Mouse (Mus musculus) kidney, adult 8-10 months (tissue): Measurements from ENCODE around the gene Aven.

Experiments used
- DNase-seq, 2 experiments: peaks; one replicate each; pipeline ENCODE4 v3.0.0; 2022

Aven gene

DNA sequence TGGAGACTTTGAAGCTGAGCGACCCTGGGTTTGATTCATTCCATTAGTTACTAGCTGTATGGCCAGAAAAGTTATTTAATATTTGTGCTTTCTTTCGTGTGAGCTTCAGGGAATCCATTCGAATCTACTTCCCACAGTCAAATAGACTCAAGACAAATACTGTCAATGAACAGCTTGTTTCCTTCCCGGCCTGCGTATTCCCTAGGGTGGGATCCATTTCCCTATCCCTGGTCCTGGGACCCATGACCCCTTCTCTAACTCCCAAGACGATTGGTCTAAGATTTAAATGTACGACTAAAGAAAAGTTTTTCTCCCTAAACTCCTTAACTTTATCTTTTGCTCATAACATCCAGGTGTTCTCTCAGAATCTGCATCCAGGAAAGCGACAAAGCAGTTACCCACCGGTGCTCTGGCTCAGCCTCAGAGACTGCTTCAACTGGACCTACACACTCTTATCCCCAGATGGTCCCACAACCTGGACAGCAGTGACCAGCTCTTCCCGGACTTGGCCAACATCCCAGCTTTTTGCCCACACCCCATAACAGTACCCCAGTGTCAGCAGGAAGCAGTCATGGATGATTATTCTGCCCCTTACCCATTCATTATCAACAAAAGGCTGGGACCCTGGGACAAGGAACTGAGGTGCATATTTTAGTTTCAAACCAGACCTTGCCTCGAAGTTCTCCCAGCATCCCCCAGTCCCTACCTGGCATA, 2.1 kb upstream of the Aven start:
- no peak for DNase-seq

DNA sequence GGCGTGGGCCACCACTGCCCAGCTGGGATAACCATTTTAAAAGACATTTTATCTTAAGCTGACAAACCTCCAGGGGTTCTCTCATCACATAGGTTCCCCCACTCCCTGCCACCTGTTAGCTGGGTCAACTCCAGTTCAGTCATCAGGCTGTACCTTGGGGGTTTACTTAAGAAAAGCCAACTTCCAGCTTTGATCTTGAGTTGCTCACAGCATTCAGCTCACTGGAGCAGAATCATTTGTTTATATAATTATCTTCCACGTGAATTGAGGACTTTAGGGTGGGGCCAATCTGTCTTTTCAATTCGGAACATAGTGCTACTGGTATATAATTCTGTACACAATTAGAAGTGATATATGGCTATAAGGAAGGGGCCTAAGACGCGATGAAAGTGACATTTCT, 1.1 kb upstream of the Aven start:
- no peak for DNase-seq

DNA sequence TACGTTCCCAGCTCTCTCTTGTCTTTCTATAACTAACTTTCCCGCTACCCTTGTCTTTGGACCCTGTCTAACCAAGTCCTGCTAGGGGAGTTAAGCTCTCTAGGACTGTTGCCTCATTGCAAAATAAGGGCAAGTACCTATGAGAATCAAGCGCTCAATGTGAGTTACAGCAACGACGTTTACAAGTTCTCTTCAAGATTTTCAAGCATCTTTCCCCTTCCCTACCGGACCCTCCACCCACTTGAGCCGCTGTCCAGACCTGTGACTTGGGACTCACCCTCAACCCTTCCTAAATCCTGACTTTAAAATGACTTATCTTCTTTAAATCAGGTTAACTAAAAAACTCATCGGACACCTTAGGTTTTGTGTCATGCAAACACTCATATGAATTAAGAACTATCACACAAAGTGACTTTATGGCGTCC, 321 bp upstream of the Aven start:
- peak in 1 of 2 experiments; percentile 23 for DNase-seq

DNA sequence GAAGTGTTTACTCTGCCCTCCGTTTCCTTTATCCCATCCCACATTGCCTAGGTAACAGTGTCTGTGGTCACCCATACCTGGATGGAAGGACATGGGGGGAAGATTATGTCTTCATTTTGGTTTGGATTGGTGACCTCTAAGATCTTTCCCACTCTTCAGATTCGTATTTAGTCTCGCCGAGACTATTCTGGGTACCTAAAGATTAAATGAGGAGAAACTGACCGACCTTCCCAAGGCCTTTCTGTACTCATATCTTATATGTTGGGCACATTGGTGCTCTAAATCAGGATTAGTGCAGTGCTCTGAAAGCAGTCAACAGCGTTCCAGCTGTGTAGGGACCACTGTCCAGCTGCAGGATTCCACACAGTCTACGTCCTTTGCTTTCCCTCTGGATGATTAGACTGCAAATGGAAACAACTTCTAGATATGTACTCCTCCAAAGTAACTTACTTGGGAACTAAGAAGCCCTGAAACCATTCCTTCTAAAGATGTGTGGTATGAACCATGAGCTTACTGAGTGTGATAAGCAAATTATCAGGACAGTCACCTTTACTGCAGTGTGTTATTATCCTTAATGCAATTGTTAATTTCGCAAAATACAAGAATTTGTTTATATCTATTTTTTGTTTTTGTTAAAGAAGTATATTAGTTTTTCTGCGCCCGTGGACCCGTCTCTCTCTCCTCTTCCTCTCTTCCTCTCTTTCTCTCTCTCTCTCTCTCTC, 936 bp downstream of the Aven start:
- DNase-seq = no peak

DNA sequence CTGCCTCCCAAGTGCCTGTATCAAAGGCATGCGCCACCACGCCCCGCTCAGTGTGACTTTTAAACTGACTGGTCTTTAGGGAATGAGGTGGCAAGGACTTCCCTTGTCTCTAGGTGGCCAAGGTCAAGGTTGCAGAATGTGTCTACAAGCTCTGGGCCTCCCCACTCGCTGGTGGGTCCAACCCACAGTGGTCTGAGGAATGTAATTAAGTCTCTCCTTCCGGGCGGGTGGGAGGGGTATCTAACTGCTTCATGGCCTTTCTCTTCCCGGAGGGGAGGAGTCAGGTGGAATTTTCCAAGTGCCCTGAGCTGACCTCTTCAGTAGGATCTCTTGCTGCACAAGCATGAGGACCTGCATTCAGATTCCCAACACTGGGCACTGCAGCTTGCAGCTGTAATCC, 5.1 kb downstream of the Aven start:
- DNase-seq = peak in 1 of 2 experiments; percentile 29

DNA sequence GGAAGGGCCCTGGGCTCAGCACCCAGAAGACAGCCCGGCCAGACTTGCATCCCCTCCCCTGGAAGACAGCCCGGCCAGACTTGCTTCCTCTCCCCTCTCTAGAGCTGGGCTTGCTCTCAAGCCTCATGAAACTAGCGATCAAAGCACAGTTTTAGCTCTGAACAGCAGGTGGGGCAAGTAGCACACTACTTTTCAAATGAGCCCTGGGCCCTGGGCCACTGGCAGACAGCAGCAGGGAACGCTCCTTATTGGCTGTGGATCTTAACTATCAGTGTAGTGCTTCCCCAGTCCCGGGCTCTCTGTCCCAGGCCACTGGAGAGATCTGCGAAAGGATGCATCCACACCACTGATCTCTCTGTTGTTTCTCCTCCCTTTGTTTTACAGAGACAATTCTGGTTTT, 8.4 kb downstream of the Aven start:
- DNase-seq = peak; percentile 51 to 78

DNA sequence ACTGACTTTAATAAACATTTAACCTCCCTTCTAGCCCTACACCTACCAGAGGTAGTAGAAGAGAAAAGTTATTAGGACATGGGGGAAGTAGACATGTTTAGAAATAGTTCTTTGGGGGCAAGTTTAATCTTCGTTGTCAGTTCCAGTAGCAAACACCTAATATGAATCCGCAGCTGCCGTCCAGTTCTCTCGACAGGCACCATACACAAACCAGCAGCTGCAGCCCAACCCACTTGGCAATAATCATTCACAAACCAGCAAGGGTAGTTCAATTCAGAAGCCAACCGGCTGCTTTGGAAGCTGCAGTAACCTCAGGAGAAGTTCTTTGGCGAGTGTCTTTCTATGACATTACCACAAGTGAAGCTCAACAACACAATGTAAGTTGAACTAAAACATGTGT, 11.2 kb downstream of the Aven start:
- no peak for DNase-seq

DNA sequence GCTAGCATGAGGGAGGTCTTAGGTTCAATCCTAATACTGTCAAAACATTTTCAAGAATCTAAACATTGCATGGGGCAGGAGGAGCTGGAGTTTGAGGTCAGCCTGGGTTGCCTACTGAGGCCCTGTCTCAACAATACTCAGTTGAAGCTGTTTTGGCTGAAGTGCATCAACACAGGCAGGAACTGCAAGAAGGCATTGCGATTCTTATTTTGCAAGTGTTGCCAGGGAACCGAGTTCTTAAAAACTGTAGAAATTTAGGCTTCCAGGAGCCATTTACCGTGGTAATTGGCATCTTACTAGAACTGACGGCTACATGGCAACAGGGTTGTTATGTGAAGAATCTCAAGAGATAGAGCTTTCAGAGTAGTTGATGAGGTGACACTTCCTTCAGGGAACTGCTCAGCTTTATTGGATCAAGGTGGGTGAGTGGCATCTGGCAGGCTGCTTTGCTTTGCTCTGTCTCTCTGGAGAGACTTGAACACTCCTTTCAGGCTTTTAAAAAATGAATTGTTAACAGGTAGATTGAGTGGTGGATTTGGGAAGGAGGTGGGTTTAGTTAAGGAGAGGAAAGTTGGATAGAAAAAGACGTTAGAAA, 14.2 kb downstream of the Aven start:
- DNase-seq = no peak

DNA sequence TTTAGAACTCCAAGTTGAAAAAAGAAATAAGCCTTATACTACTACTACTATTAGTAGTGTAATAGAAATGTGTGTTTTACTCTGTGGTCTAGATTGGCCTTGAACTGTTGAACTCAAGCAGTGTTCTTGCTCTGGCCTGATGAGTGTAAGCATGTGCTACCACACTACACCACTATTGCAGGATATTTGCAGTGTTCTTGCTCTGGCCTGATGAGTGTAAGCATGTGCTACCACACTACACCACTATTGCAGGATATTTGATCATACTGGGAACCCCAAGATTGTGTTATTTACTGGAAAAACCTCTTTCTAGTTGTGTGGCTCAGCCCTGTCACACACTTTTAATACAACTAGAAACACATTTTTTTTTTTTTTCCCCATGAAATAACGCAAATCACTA, 14.7 kb downstream of the Aven start:
- no peak for DNase-seq

DNA sequence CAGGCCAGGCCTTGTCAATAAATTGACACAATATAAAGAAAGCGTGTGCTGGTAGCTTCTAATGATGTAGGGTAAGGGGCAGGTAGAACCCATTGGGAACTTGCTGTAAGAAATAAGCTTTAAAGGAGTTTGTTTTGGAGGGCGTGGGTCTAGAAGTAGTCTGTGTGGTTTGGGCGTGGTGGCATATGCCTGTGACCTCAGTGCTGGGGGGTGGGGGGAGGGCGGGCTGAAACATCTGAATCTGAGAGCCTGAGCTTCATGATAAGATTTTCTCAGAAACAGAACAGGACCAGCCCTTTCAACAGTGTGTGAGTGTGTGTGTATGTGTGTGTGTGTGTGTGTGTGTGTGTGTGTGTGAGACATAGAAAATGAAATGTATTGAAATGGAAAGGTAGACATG, 17.4 kb downstream of the Aven start:
- no peak for DNase-seq

DNA sequence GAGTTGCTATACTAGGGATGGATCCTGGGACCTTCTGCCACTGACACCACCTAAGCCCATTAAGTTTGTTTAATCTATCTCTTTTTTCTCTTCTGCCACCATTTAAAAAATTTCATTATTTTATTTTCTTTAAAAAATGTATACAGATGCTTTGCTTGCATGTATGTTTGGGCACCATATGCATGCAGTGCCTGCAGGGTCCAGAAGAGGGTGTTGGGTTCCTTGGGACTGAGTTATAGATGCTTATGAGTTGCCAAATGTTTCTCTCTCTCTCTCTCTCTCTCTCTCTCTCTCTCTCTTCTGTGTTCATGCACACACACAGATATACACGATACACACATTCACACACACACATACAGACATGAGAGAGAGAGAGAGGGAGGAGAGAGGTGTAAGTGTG, 20.3 kb downstream of the Aven start:
- no peak for DNase-seq

DNA sequence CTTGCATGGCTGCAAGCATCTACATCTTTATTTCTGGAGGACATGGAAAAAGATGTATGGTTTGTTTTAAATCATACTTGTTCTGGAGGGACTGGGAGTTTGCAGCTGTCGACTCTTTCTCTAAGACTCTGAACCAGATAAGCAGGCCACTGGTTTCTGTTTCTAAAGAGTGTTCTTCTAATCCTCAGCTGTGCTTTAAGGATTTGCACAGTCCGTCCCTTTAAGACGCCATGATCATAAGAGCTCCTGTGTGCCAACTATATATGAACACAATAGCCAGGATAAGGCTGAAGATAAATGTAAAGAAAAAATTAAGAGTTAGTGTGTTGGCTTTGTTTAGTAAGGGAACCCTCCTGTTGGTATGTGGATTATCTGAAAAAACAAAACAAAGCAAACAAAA, 24.0 kb downstream of the Aven start:
- no peak for DNase-seq

DNA sequence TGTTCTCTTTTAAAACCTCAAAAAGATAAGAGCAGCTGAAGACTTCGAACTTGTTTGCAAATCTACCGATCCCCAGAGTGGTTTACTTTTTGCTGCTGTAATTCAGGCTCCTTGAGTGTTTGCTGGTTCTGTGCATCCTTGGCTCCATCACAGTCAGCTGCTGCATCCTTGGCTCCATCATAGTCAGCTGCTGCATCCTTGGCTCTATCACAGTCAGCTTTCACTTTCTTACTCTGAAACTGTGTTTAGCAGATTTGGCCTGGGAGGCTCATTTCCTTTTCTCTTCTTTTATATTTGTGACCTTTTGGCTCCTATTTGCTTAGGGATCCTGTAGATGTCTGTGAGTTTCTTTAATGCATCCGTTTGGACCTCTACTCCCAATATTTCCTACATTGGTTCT, 24.5 kb downstream of the Aven start:
- no peak for DNase-seq

DNA sequence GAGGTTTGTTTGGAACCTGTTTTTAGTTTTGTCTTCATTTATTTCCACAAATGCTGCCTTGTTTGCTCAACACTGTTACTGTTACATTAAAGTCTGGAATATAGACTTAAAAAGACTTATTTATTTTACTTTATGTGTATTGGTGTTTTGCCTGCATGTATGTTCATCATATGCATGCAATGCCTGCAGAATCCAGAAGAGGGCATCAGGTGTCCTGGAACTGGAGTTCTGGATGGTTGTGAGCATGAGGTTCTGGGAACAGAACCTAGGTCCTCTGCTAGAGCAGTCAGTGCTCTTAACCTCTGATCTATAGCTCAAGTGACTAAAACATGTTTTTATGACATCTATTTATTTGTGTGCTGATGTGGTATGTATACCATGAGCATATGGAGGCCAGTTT, 25.8 kb downstream of the Aven start:
- no peak for DNase-seq

DNA sequence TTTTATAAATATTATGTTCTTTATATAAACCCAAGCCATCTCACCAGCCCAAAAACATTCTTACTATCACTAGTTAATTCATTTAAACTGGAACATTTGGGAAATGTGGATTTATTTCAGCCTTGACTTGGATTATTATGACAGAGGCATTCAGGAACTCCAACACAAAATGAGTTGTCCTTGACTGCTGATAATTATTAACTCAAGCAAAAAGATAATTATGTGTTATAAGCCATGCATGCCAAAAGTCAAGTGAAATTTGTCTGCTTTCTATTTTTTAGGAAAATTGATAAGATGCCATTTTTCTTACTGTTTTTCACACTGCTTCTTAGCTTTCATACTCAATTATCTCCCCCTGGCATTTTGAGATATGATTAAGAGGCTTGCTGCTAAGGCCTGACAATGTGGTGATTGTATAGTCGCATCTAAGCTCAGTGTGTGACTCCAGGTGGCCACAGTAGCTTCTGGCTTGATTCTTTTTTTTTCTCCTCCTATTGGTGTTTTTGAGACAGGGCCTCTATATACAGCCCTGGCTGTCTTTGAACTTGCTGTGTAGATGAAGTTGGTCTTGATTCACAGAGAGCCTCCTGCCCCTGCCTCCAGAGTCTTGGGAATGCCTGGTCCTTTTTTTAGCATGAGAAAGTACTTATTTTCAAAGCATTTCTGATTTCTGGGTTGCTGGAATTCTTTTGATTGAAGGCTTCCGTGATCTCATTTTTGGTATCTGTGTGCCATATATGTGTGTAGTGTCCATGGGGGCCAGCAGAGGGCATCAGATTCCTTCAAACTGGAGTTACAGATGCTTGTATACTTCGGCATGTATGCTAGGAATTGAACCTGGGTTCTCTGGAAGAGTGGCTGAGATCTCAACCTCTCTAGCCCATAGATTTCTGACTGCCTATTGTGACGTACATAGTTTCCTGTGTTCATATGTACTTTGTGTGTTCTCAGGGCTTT, 28.0 kb downstream of the Aven start:
- DNase-seq = no peak

DNA sequence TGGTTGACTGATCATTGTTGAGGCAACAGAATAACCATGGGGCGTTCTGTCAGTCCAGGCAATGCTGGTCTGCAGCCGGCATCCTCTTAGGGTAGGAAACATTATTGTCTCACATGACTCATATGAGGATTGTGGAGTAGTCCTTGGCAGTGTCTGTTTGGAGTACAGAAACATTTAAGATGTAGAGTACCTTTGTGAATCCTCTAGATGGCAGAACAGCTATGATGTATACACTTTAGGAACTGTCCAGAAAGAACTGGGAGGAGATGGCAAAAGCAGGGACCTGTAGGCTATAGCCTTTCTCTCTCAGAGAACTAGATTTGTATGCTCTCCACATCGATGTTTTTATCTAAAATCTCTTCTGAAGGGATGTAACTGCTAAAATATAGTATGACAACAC, 34.2 kb downstream of the Aven start:
- DNase-seq = no peak

DNA sequence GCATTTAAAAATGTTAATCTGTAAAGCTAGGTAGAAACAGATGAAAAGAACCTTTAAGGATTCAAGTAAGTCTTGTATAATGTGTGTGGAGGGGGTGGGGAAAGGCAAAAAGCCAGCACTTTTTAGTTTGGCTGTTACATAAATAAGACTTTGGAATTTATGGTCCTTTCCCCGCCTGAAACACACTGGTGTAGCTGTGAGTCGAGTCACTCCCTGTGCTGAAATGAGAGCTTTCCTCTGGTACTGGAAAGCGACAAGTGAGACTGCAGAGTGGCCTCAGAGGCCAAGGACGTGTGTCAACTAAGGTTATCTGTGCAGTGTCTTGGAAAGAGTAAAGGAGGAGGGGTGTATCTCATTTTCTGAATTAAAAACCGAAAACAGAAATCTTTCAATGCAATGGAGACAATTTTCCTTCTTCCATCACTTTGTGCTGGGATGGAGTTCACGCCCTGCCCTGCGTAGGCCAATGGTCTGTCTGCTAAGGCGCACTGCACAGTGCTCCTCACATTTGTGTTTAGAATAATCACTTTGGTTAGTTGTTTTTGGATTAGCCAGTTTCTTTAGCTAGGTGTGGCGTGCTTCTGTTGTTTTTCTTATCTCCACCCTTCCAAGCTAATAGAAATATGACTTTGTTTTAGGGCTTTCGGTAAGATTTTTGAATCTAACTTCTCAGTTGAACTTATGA, 40.2 kb downstream of the Aven start:
- no peak for DNase-seq

DNA sequence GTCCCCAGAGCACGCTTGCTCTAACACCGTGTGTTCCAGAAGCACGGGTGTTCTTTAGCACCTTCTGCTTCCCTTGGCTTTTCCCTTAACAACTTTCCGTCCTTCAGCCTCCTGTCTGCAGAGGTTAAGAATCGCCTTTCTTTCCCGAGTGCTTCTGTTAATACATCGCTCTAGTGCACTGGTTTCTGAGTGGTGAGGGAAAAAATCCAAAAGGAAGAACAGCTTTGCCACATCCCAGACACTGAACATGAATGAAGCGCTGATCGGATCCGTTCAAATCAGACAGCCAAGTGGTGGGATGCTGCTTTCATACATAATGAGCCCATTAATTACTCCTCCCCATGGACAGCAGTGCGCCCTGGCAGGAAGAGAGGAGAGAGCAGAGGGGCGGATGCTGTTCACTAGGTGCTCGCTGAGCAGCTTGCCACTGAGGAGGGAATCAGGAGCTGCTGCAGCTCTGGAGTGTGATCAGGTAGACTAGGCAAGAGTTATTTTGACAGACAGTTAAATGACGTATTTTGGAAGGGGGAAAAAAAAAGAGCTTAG, 42.0 kb downstream of the Aven start:
- DNase-seq = no peak

DNA sequence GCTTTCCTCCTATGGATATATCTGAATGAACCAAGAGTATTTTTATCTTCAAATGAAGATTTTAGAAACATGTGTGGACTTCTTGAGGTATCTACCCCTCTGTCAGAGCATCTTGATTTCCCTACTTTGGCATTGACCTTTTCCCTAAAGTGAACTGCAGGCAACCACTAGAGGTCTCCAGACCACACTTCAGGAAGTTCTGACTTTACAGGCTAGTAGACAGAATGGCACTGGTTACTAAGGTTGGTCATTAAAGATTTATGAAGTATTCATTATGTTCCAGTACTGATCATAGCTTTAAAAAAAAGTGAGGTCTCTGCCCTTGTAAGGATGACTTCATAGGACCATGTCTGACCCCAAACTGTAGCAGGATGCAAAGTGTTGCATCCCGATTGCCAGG, 46.0 kb downstream of the Aven start:
- peak in 1 of 2 experiments; percentile 19 for DNase-seq

DNA sequence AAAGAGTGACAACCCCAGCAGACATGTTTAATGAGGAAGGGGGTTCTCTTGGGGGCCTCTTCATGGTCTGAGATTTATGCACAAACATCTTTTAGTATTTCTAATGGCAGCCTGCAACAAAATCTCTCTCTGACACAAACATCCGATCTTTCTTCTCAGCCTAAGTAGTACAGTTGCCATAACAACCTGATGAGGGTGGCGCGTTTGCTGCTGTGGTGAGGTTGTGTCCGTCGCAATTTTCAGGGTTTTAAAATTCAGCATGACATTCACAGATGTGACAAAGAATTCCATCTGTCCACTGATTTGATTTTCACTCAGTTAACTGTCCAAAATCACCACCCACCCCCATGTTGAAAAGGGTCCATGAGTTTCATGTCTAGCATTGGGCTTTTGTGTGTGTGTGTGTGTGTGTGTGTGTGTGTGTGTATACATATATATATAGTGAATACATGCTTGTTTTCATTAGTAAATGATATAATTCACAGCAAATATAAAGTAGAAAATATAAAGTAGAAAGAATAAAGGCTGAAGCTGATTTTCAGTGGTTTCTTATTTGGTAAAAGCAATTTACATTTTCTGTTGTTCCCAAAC, 49.0 kb downstream of the Aven start:
- DNase-seq = no peak

DNA sequence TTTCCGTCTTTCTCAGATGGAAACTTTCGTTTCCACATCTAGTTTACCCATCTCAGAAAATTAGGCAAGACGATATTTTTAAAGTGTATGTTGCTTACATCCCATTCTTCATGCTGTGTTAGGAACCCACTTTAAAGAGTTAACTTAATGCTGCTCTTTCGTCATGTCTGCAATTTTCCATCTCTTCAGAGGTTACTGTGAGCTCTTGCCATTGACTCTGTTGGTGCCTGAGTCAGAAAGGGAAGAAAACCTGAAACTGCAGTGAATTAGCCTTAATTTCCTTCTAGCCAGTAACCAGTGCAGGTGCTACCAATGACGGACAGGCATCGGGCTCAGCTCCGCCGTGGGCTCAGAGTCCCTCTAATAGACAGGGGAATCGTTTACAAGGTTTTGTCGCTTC, 63.8 kb downstream of the Aven start:
- no peak for DNase-seq

DNA sequence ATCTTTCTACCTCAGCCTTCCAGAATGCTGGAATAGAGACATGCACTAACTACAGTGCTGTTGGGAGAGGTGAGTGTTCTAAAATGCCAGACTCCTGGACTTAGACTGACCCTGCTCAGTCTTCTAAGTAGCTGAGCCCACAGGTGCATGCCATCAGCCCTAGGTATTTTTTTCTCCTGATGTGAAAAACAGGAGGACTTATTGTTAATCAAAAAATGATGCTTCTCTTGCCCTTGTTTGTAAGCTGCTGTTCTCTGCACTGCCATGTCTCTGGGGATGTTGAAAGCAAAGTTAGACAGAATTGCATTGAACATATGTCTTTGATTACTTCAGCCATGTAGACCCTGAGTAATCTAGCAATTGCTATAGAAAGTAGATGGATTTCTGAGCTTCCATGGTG, 64.7 kb downstream of the Aven start:
- no peak for DNase-seq
